Mouse (Mus musculus) ES-E14 (cell line): ENCODE measurements around the gene Ren1.

ENCODE experiments used
- CHD2 ChIP-seq: IDR thresholded peaks from 2 replicates; pipeline ENCODE4 v1.6.1; 2014; ENCODE audit warnings: mild to moderate bottlenecking, low read depth, low read length, inconsistent platforms
- HCFC1 ChIP-seq: IDR thresholded peaks from 2 replicates; pipeline ENCODE4 v1.6.1; 2012; ENCODE audit warnings: low read length, inconsistent platforms, borderline replicate concordance; ENCODE audit not compliant: insufficient read depth
- MAFK ChIP-seq: IDR thresholded peaks from 2 replicates; pipeline ENCODE4 v1.6.1; 2014; ENCODE audit warnings: mild to moderate bottlenecking, low read depth, low read length, inconsistent platforms; ENCODE audit not compliant: insufficient read depth
- ZC3H11A ChIP-seq: IDR thresholded peaks from 2 replicates; pipeline ENCODE4 v1.6.1; 2012; ENCODE audit warnings: low read depth, mild to moderate bottlenecking, inconsistent platforms, low read length, borderline replicate concordance
- ZNF384 ChIP-seq: IDR thresholded peaks from 2 replicates; pipeline ENCODE4 v1.6.1; 2012; ENCODE audit warnings: low read depth, low read length, inconsistent platforms

DNA sequence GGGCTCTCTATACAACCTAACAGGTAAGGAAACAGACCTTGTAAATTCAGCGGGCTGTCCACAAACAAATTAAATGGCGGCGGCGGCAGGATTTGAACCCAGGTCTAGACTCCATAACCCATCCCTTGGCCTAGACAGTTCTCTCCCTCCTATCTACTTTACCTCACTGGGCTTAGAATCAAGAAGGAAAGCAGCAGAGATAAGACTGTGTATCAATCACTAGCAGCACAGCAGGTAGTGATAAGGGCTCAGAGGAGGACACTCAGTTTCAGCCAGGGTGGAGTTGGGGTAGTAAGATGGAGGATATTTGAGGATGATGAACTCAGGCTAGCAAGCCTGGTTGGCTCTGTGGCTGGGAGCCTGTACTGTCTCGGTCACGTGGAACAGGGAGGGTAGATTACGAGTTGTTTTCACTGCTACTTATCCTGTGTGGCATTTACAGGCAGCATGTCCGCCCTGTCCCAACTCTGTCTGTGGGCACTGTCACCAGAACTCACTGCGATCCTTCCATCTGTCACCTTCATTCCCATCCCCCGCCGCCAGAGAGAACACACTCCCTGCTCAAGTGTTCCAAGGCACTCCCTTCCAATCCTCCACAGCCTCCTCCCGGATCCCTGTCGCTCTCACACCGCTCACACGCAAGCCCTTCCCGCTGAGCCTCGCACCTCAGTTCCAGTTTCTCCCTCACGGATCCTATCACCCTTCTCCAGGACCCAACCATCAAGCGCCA, 37.4 kb downstream of the Ren1 start:
- TF ChIP-seq CHD2 = no peak
- no peak for TF ChIP-seq ZNF384
- TF ChIP-seq HCFC1 = no peak
- TF ChIP-seq ZC3H11A = no peak
- TF ChIP-seq MAFK = no peak
